Mouse (Mus musculus): Measurements from ENCODE around the gene Vps26b. TPM values are rescaled to one million over a fixed set of nuclear protein-coding genes. Genes with fewer than 3 reads are reported as not detected.

Vps26b gene
- total RNA-seq, 2 experiments from 2014 or later, result 95.3 to 103 TPM

GRCm38 (mm10) chr9:26997501-26997900, 32.4 kb downstream of the Vps26b start:
- DNase-seq (ENCODE audit: low spot score in 2 of 2), result no peak

DNA sequence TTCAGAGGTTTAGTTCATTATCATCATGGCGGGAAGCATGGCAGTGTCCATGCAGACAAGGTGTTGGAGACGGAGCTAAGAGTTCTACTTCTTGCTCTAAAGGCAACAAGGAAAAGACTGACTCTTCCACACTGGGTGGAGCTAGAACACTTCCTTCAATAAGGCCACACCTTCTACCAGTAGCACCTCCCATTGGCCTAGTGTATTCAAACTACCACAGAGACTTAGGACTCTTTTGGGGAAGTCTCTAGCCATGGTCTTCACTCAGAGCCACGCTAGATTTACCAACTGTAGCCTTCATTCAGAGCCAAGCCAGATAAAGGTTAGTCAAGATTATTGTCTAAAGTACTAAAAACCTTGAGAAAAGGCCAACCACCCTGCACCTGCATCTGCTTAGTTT, 32.8 kb downstream of the Vps26b start:
- no peak for DNase-seq (ENCODE audit: low spot score in 2 of 2)

- no peak for DNase-seq (ENCODE audit: low spot score in 2 of 2)
These were observed 36.0 kb downstream of the Vps26b start for GRCm38 (mm10) chr9:26993900-26994299.

- DNase-seq (ENCODE audit: low spot score in 2 of 2), result no peak
These were observed 36.7 kb downstream of the Vps26b start for GRCm38 (mm10) chr9:26993118-26993517.

DNA sequence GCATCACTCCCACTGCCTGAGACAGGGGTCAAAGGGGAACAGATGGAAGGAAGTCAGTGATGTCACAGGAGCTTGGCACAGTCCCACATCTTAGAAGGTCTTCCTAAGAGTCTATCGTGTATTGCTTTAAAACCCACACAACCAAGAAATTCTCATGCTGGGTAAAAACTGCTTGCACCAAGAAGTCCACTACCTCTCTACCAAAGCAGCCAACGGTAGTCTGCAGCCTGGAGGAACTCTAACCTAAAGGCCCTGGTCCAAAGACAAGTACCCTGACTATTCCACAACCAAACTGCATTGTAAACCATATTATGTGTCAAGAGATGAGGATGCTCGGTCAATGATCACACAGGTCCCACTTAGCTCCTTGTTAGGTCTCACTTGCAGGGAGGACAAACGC, 39.7 kb downstream of the Vps26b start:
- no peak for DNase-seq (ENCODE audit: low spot score in 2 of 2)

DNA sequence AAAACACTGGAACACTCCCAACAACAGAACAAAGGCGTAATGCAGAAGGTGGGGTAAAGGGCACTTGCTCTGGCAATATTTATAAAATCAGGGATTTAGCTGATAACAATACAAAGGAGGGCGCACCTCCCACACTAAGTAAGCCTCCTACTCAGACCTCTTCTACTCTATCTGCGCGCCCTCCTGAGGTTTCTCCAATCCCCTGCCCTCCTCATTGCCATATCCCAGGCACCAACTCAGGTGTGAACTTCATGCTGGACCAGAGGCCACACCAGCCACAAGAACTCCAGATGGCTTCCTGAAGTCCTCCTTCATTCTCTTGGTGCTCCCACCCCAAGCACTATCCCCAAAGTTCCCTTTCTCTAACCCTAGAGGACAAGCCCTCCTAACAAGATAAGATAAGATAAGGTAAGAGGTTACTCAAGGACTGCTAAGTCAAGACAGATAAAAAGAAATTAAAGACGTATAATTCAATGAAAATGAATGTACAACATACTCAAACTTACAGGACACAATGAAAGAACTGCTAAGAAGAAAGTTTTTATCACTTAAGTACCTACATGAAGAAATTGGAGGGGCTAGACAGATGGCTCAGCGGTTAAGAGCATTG, 44.1 kb downstream of the Vps26b start:
- no peak for DNase-seq (ENCODE audit: low spot score in 2 of 2)

- DNase-seq (ENCODE audit: low spot score in 2 of 2), result no peak
These were observed 44.7 kb downstream of the Vps26b start for GRCm38 (mm10) chr9:26985090-26985613.

DNA sequence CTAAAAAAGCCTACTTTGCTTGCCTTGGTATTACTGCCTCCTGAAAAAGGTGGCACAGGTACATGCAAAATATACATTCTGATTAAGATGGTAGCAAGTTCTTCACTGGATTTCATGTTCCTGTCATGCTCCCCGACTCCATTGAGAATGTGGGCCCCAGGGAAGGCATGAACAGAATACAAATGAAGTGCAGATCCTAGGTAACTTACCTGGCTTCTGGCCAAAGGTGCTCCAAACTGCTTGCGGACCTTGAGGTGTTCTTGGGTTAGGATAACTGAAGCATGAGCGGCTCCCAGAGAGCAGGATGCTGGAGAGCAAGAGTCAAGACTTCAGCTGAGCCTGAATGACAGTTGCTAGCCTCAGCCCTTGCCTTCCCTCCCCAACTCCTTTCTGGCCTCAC, 51.1 kb downstream of the Vps26b start:
- DNase-seq (ENCODE audit: low spot score in 2 of 2), result no peak

DNA sequence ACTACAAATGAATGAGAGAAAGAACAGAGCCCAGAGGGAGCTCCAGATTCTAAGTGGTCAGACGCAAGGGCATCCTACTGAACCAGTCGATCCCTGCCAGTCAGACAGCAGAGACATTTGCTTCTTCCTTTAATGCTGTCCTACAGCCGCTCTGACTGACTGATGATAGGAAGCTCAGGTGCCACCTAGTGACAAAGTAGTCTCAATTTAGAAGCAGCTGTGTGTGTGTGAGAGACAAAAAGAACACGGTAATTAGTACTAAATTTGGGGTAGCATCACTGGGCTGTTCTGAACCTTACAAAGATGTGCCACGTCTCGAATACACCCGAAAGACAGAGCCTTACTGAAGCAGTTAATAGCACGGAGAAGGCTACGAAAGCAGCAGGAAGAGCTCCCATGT, 52.1 kb downstream of the Vps26b start:
- no peak for DNase-seq (ENCODE audit: low spot score in 2 of 2)

Other genes with a start within 250 kb of the Vps26b start
- under 1 TPM; 0.12 to 0.23 TPM for gene Glb1l2, start 223.6 kb downstream of the Vps26b start, total RNA-seq (2021)
- not detected for gene Glb1l3, start 169.2 kb downstream of the Vps26b start, total RNA-seq (2021)
- gene Gm1110, start 107.0 kb downstream of the Vps26b start, total RNA-seq (2021), result not detected
- gene Acad8, start 30.5 kb downstream of the Vps26b start, total RNA-seq (2021), result 10 to 100 TPM; 28.5 to 32.4 TPM
- gene Thyn1, start 30.4 kb downstream of the Vps26b start, total RNA-seq (2021), result 10 to 100 TPM; 63.7 to 64.9 TPM
- 10 to 100 TPM; 17.4 to 18.3 TPM for gene Ncapd3, start 110 bp upstream of the Vps26b start, total RNA-seq (2021)
- gene Jam3, start 125.4 kb upstream of the Vps26b start, total RNA-seq (2021), result 10 to 100 TPM; 27.3 to 32.7 TPM

Data from left cerebral cortex, adult 18-20 months (tissue).